Mouse (Mus musculus): ENCODE data around the gene Olfr654. TPM values are rescaled to one million over a fixed set of nuclear protein-coding genes. Genes with fewer than 3 reads are reported as not detected.
A peak's percentile ranks its signal among the peaks of the same experiment; 100 is the strongest.

Olfr654 gene
- polyA plus RNA-seq (2016; fragmentation: Nextera tagmentation; extraction: Ambion mirVana), result not detected in 2 replicates

- H3K4me1 ChIP-seq, result no peaks in the 10 kb centered on the region
- no peak within 1 kb of the TSS for H3K4me3 ChIP-seq
- no peaks in the 10 kb centered on the region for H3K36me3 ChIP-seq (replicated peaks)
- WGBS, result 91% methylated on average over 4 of the region's 4 CpGs
- no peak for DNase-seq (ENCODE audit: low spot score)
- H3K9me3 ChIP-seq, result no peaks in the 10 kb centered on the region
- H3K27ac ChIP-seq (replicated peaks), result no peak within 1 kb of the TSS
- no peaks in the 10 kb centered on the region for H3K27me3 ChIP-seq (replicated peaks; ENCODE audit: low read depth, poor library complexity, severe bottlenecking)
Observed at GRCm38 (mm10) chr7:104586725-104587124, at the start of gene Olfr654. Olfr654 (plus strand) TSS chr7:104587025.

GRCm38 (mm10) chr7:104549833-104550232, 37.0 kb upstream of the Olfr654 start, which contains the start of gene Olfr651:
Olfr651 (plus strand) TSS chr7:104550133.
- WGBS, result 77% methylated on average over 5 of the region's 5 CpGs
- H3K27ac ChIP-seq (replicated peaks), result no peak within 1 kb of the TSS
- no peaks in the 10 kb centered on the region for H3K9me3 ChIP-seq
- no peak for DNase-seq (ENCODE audit: low spot score)
- no peak within 1 kb of the TSS for H3K4me3 ChIP-seq
- H3K36me3 ChIP-seq (replicated peaks), result no peaks in the 10 kb centered on the region
- H3K27me3 ChIP-seq (replicated peaks; ENCODE audit: low read depth, poor library complexity, severe bottlenecking), result no peaks in the 10 kb centered on the region
- H3K4me1 ChIP-seq, result no peaks in the 10 kb centered on the region

- no peaks in the 10 kb centered on the region for H3K9me3 ChIP-seq
- 78% methylated on average over 1 of the region's 1 CpGs for WGBS
Observed at GRCm38 (mm10) chr7:104552700-104553099, 34.1 kb upstream of the Olfr654 start.

GRCm38 (mm10) chr7:104560601-104561000, 26.2 kb upstream of the Olfr654 start, which contains the start of gene Olfr652:
Olfr652 (plus strand) TSS chr7:104560901.
- no peaks in the 10 kb centered on the region for H3K9me3 ChIP-seq
- no peaks in the 10 kb centered on the region for H3K36me3 ChIP-seq (replicated peaks)
- no peak within 1 kb of the TSS for H3K27ac ChIP-seq (replicated peaks)
- no peak for DNase-seq (ENCODE audit: low spot score)
- no peaks in the 10 kb centered on the region for H3K27me3 ChIP-seq (replicated peaks; ENCODE audit: low read depth, poor library complexity, severe bottlenecking)
- no peaks in the 10 kb centered on the region for H3K4me1 ChIP-seq
- no peak within 1 kb of the TSS for H3K4me3 ChIP-seq

More at GRCm38 (mm10) chr7:104552700-104553099, 34.1 kb upstream of the Olfr654 start:
- Histone ChIP-seq H3K36me3 (replicated peaks) (no peaks in the 10 kb centered on the region), H3K4me3 (no peak overlapping the region), H3K4me1 (no peaks in the 10 kb centered on the region), H3K27me3 (replicated peaks; ENCODE audit: low read depth, poor library complexity, severe bottlenecking) (no peaks in the 10 kb centered on the region), H3K27ac (replicated peaks) (no peak overlapping the region)
- DNase-seq (ENCODE audit: low spot score), result no peak

- Histone ChIP-seq H3K36me3 (replicated peaks) (no peaks in the 10 kb centered on the region), H3K4me1 (no peaks in the 10 kb centered on the region), H3K9me3 (no peaks in the 10 kb centered on the region), H3K4me3 (no peak within 1 kb of the TSS), H3K27ac (replicated peaks) (no peak within 1 kb of the TSS), H3K27me3 (replicated peaks; ENCODE audit: low read depth, poor library complexity, severe bottlenecking) (no peaks in the 10 kb centered on the region)
- 81% methylated on average over 2 of the region's 2 CpGs for WGBS
- no peak for DNase-seq (ENCODE audit: low spot score)
Observed at GRCm38 (mm10) chr7:104577014-104577413, 9.8 kb upstream of the Olfr654 start, which contains the start of gene Olfr653. Olfr653 (plus strand) TSS chr7:104577314.

- Histone ChIP-seq H3K4me1 (no peaks in the 10 kb centered on the region), H3K36me3 (replicated peaks) (no peaks in the 10 kb centered on the region), H3K27ac (replicated peaks) (no peak overlapping the region), H3K9me3 (no peaks in the 10 kb centered on the region), H3K4me3 (no peak overlapping the region), H3K27me3 (replicated peaks; ENCODE audit: low read depth, poor library complexity, severe bottlenecking) (no peaks in the 10 kb centered on the region)
- 89% methylated on average over 4 of the region's 4 CpGs for WGBS
- no peak for DNase-seq (ENCODE audit: low spot score)
Observed at GRCm38 (mm10) chr7:104580846-104581245, 6.0 kb upstream of the Olfr654 start.

GRCm38 (mm10) chr7:104581429-104581828, 5.4 kb upstream of the Olfr654 start:
- H3K27ac ChIP-seq (replicated peaks), result no peak overlapping the region
- H3K4me1 ChIP-seq, result no peaks in the 10 kb centered on the region
- no peaks in the 10 kb centered on the region for H3K27me3 ChIP-seq (replicated peaks; ENCODE audit: low read depth, poor library complexity, severe bottlenecking)
- DNase-seq (ENCODE audit: low spot score), result no peak
- no peaks in the 10 kb centered on the region for H3K9me3 ChIP-seq
- 89% methylated on average over 4 of the region's 4 CpGs for WGBS
- H3K36me3 ChIP-seq (replicated peaks), result no peaks in the 10 kb centered on the region
- H3K4me3 ChIP-seq, result no peak overlapping the region

- H3K9me3 ChIP-seq, result no peaks in the 10 kb centered on the region
- H3K4me3 ChIP-seq, result no peak overlapping the region
- DNase-seq (ENCODE audit: low spot score), result no peak
- H3K4me1 ChIP-seq, result no peaks in the 10 kb centered on the region
- H3K36me3 ChIP-seq (replicated peaks), result no peaks in the 10 kb centered on the region
- WGBS, result 87% methylated on average over 5 of the region's 5 CpGs
- H3K27me3 ChIP-seq (replicated peaks; ENCODE audit: low read depth, poor library complexity, severe bottlenecking), result no peaks in the 10 kb centered on the region
- no peak overlapping the region for H3K27ac ChIP-seq (replicated peaks)
Observed at GRCm38 (mm10) chr7:104588274-104588673, 1.4 kb downstream of the Olfr654 start.

GRCm38 (mm10) chr7:104601679-104602078, 14.9 kb downstream of the Olfr654 start, which contains the start of gene Olfr655:
Olfr655 (minus strand) TSS chr7:104601779.
- WGBS, result 94% methylated on average over 2 of the region's 2 CpGs
- H3K4me3 ChIP-seq, result no peak within 1 kb of the TSS
- no peaks in the 10 kb centered on the region for H3K36me3 ChIP-seq (replicated peaks)
- no peaks in the 10 kb centered on the region for H3K27me3 ChIP-seq (replicated peaks; ENCODE audit: low read depth, poor library complexity, severe bottlenecking)
- H3K27ac ChIP-seq (replicated peaks), result no peak within 1 kb of the TSS
- no peak for DNase-seq (ENCODE audit: low spot score)
- no peaks in the 10 kb centered on the region for H3K9me3 ChIP-seq
- no peaks in the 10 kb centered on the region for H3K4me1 ChIP-seq

- no peaks in the 10 kb centered on the region for H3K4me1 ChIP-seq
- H3K36me3 ChIP-seq (replicated peaks), result no peaks in the 10 kb centered on the region
- DNase-seq (ENCODE audit: low spot score), result peak; percentile 50
- no peaks in the 10 kb centered on the region for H3K9me3 ChIP-seq
- no peak overlapping the region for H3K4me3 ChIP-seq
- no peak overlapping the region for H3K27ac ChIP-seq (replicated peaks)
- 4% methylated on average over 3 of the region's 3 CpGs for WGBS
- H3K27me3 ChIP-seq (replicated peaks; ENCODE audit: low read depth, poor library complexity, severe bottlenecking), result no peaks in the 10 kb centered on the region
Observed at GRCm38 (mm10) chr7:104603173-104603572, 16.3 kb downstream of the Olfr654 start.

GRCm38 (mm10) chr7:104604727-104605126, 17.9 kb downstream of the Olfr654 start:
- Histone ChIP-seq H3K4me3 (no peak overlapping the region), H3K36me3 (replicated peaks) (no peaks in the 10 kb centered on the region), H3K27me3 (replicated peaks; ENCODE audit: low read depth, poor library complexity, severe bottlenecking) (no peaks in the 10 kb centered on the region), H3K4me1 (no peaks in the 10 kb centered on the region), H3K27ac (replicated peaks) (no peak overlapping the region), H3K9me3 (no peaks in the 10 kb centered on the region)
- no peak for DNase-seq (ENCODE audit: low spot score)

- DNase-seq (ENCODE audit: low spot score), result no peak
- Histone ChIP-seq H3K4me3 (no peak within 1 kb of the TSS), H3K4me1 (no peaks in the 10 kb centered on the region), H3K27ac (replicated peaks) (no peak within 1 kb of the TSS), H3K27me3 (replicated peaks; ENCODE audit: low read depth, poor library complexity, severe bottlenecking) (no peaks in the 10 kb centered on the region), H3K36me3 (replicated peaks) (no peaks in the 10 kb centered on the region), H3K9me3 (no peaks in the 10 kb centered on the region)
- 83% methylated on average over 4 of the region's 4 CpGs for WGBS
Observed at GRCm38 (mm10) chr7:104613655-104614054, 26.8 kb downstream of the Olfr654 start, which contains the start of gene Olfr656. Olfr656 (plus strand) TSS chr7:104613955.

GRCm38 (mm10) chr7:104624494-104624893, 37.7 kb downstream of the Olfr654 start, which contains the start of gene Olfr657:
Olfr657 (plus strand) TSS chr7:104624794.
- Histone ChIP-seq H3K36me3 (replicated peaks) (no peaks in the 10 kb centered on the region), H3K4me3 (no peak within 1 kb of the TSS), H3K4me1 (no peaks in the 10 kb centered on the region), H3K27ac (replicated peaks) (no peak within 1 kb of the TSS), H3K27me3 (replicated peaks; ENCODE audit: low read depth, poor library complexity, severe bottlenecking) (no peaks in the 10 kb centered on the region), H3K9me3 (no peaks in the 10 kb centered on the region)
- DNase-seq (ENCODE audit: low spot score), result no peak

Measured in embryonic facial prominence, embryonic 10.5 days (tissue).